Mouse (Mus musculus): ENCODE data around the gene Swap70.

- TF ChIP-seq CTCF (conservative IDR thresholded peaks at IDR 0.05; ENCODE audit: low read length) (no peak), NANOG (IDR thresholded peaks at IDR 0.05; ENCODE audit: borderline replicate concordance, low read length) (no peak), POU5F1 (IDR thresholded peaks at IDR 0.05; ENCODE audit: borderline replicate concordance, low read length) (no peak)
These were observed 12.1 kb upstream of the Swap70 start for GRCm38 (mm10) chr7:110209422-110209821.
